Mouse (Mus musculus) stomach, postnatal 0 days (tissue): ENCODE data around the gene Gkn2. TPM values are rescaled to one million over a fixed set of nuclear protein-coding genes. Genes with fewer than 3 reads are reported as not detected.

Experiments used
- ATAC-seq: fragments of 200-750 bp; cut with Nextera tagmentation; 2 replicates; pipeline ENCODE4 v1.8.0; 2017; ENCODE audit not compliant: low FRiP score, low TSS enrichment
- DNase-seq: peaks from one replicate; pipeline ENCODE4 v3.0.0-alpha.2; 2016; ENCODE audit warnings: low spot score
- H3K27ac ChIP-seq: fragments of 300-500 bp; sonication (generic); replicated peaks from 2 replicates; pipeline ENCODE4 v1.5.1; 2014; ENCODE audit warnings: mild to moderate bottlenecking, control low read depth
- H3K27me3 ChIP-seq: fragments of 300-500 bp; sonication (generic); 2 replicates; pipeline ENCODE4 v1.6.1; 2014; ENCODE audit warnings: low read length; ENCODE audit not compliant: control insufficient read depth, insufficient read depth
- H3K36me3 ChIP-seq: fragments of 300-500 bp; sonication (generic); 2 replicates; pipeline ENCODE4 v1.6.1; 2014; ENCODE audit warnings: low read length, mixed read lengths; ENCODE audit not compliant: control insufficient read depth, insufficient read depth
- H3K4me1 ChIP-seq: fragments of 300-500 bp; sonication (generic); replicated peaks from 2 replicates; pipeline ENCODE4 v1.6.1; 2014; ENCODE audit warnings: antibody characterized with exemption; ENCODE audit not compliant: control insufficient read depth, insufficient read depth
- H3K4me2 ChIP-seq: fragments of 300-500 bp; sonication (generic); replicated peaks from 2 replicates; pipeline ENCODE4 v1.6.1; 2014; ENCODE audit warnings: low read depth, mild to moderate bottlenecking, control low read depth, moderate library complexity
- H3K4me3 ChIP-seq: fragments of 300-500 bp; sonication (generic); 2 replicates; pipeline ENCODE4 v1.5.1; 2014; ENCODE audit warnings: low read depth, low read length, control low read depth
- H3K9ac ChIP-seq: fragments of 300-500 bp; sonication (generic); 2 replicates; pipeline ENCODE4 v1.6.1; 2014; ENCODE audit warnings: mild to moderate bottlenecking, low read length, control low read depth, mixed read lengths
- H3K9me3 ChIP-seq: fragments of 300-500 bp; sonication (generic); 2 replicates; pipeline ENCODE4 v1.6.1; 2016; ENCODE audit warnings: low read length; ENCODE audit not compliant: control insufficient read depth
- CTCF ChIP-seq: IDR thresholded peaks from 2 replicates; pipeline ENCODE4 v1.5.1; 2016; ENCODE audit warnings: antibody characterized with exemption, low read depth, mild to moderate bottlenecking, moderate library complexity
- EP300 ChIP-seq: optimal IDR thresholded peaks from 2 replicates; pipeline ENCODE3; 2016; ENCODE audit warnings: antibody characterized with exemption
- WGBS: fragments of 180-500 bp; shearing (Covaris S2); extraction: QIAGEN DNeasy Blood & Tissue Kit; methylation state at CpG from one replicate; pipeline ENCODE4 v1.1.7; 2014; 5-methylcytosine and 5-hydroxymethylcytosine counted together
- polyA plus RNA-seq: library from polyadenylated mRNA; unstranded; fragments of >200 nt; fragmentation: Nextera tagmentation; extraction: Ambion mirVana; gene quantifications from 2 replicates; pipeline ENCODE4 v1.2.1, GENCODE M21; 2015

The Gkn2 gene
- polyA plus RNA-seq, 1 experiment from 2014 or later, result 6,292 TPM

- no peak overlapping the region for H3K9ac ChIP-seq
These were observed 11.0 kb downstream of the Gkn2 start for GRCm38 (mm10) chr6:87383926-87384691.

GRCm38 (mm10) chr6:87384761-87385160 is 11.6 kb downstream of the Gkn2 start:
- ATAC-seq (no peak), DNase-seq (no peak)
- WGBS, result 29% methylated on average over 5 of the region's 6 CpGs
- Histone ChIP-seq H3K9me3 (no peaks in the 10 kb centered on the region), H3K9ac (no peak overlapping the region), H3K4me3 (no peak overlapping the region), H3K36me3 (no peaks in the 10 kb centered on the region), H3K27ac (no peak overlapping the region), H3K4me1 (no peaks in the 10 kb centered on the region), H3K4me2 (peak overlapping the region; percentile 62), H3K27me3 (no peaks in the 10 kb centered on the region)
- TF ChIP-seq EP300 (no peak), CTCF (no peak)

More at GRCm38 (mm10) chr6:87383926-87384691, 11.0 kb downstream of the Gkn2 start:
- 11% methylated on average over 24 of the region's 24 CpGs for WGBS
- Histone ChIP-seq H3K27me3 (no peaks in the 10 kb centered on the region), H3K9me3 (no peaks in the 10 kb centered on the region), H3K36me3 (no peaks in the 10 kb centered on the region), H3K4me1 (no peaks in the 10 kb centered on the region), H3K4me3 (peak overlapping the region; percentile 33), H3K4me2 (peak overlapping the region; percentile 62), H3K27ac (no peak overlapping the region)
- ATAC-seq (no peak), DNase-seq (peak; percentile 63)
- TF ChIP-seq EP300 (no peak), CTCF (peak; percentile 74)

GRCm38 (mm10) chr6:87386203-87386602 is 13.0 kb downstream of the Gkn2 start:
- Histone ChIP-seq H3K27ac (no peak overlapping the region), H3K4me3 (no peak overlapping the region), H3K27me3 (no peaks in the 10 kb centered on the region), H3K4me1 (no peaks in the 10 kb centered on the region), H3K9ac (no peak overlapping the region), H3K4me2 (no peak overlapping the region), H3K9me3 (no peaks in the 10 kb centered on the region), H3K36me3 (no peaks in the 10 kb centered on the region)
- ATAC-seq, result no peak
- peak; percentile 78 for DNase-seq
- WGBS, result 7% methylated on average over 7 of the region's 7 CpGs
- TF ChIP-seq EP300 (no peak), CTCF (peak; percentile 93)

GRCm38 (mm10) chr6:87386681-87387080 is 13.5 kb downstream of the Gkn2 start:
- Histone ChIP-seq H3K4me1 (no peaks in the 10 kb centered on the region), H3K4me2 (no peak overlapping the region), H3K27ac (no peak overlapping the region), H3K9ac (no peak overlapping the region), H3K4me3 (no peak overlapping the region), H3K9me3 (no peaks in the 10 kb centered on the region), H3K36me3 (no peaks in the 10 kb centered on the region), H3K27me3 (no peaks in the 10 kb centered on the region)
- DNase-seq (no peak), ATAC-seq (no peak)
- WGBS, result 82% methylated on average over 10 of the region's 10 CpGs
- TF ChIP-seq CTCF (no peak), EP300 (no peak)

GRCm38 (mm10) chr6:87388877-87389276 is 15.7 kb downstream of the Gkn2 start, which contains the start of gene Gkn3:
Gkn3 (minus strand) TSS chr6:87388935.
- H3K4me1 ChIP-seq, result no peaks in the 10 kb centered on the region
- DNase-seq (peak; percentile 12), ATAC-seq (peak; percentile 45; the same call in 1 of the 2 replicates)
- H3K27me3 ChIP-seq, result no peaks in the 10 kb centered on the region
- H3K4me2 ChIP-seq, result no peak within 1 kb of the TSS
- no peaks in the 10 kb centered on the region for H3K36me3 ChIP-seq
- TF ChIP-seq CTCF (no peak), EP300 (no peak)
- no peak within 1 kb of the TSS for H3K27ac ChIP-seq
- no peaks in the 10 kb centered on the region for H3K9me3 ChIP-seq
- no peak within 1 kb of the TSS for H3K4me3 ChIP-seq
- 40% methylated on average over 7 of the region's 7 CpGs for WGBS
- no peak within 1 kb of the TSS for H3K9ac ChIP-seq

- no peaks in the 10 kb centered on the region for H3K27me3 ChIP-seq
- H3K27ac ChIP-seq, result no peak overlapping the region
- ATAC-seq (no peak), DNase-seq (no peak)
- no peaks in the 10 kb centered on the region for H3K36me3 ChIP-seq
- H3K4me1 ChIP-seq, result no peaks in the 10 kb centered on the region
- H3K4me3 ChIP-seq, result no peak overlapping the region
- no peaks in the 10 kb centered on the region for H3K9me3 ChIP-seq
- H3K4me2 ChIP-seq, result no peak overlapping the region
- TF ChIP-seq EP300, result no peak
- no peak for TF ChIP-seq CTCF
- 20% methylated on average over 5 of the region's 5 CpGs for WGBS
- no peak overlapping the region for H3K9ac ChIP-seq
These were observed 16.4 kb downstream of the Gkn2 start for GRCm38 (mm10) chr6:87389455-87389989.
